Mouse (Mus musculus): Measurements from ENCODE around the gene Pigw.

- no peak for TF ChIP-seq CTCF (IDR thresholded peaks at IDR 0.05; ENCODE audit: borderline replicate concordance, control insufficient read depth, extremely low read depth, insufficient read depth, low read length, poor library complexity)
- TF ChIP-seq POLR2A (IDR thresholded peaks at IDR 0.05; ENCODE audit: control insufficient read depth, extremely low read depth, insufficient read depth, low read length, poor library complexity), result no peak
Observed at GRCm38 (mm10) chr11:84891705-84892104, 11.6 kb upstream of the Pigw start.
